Comparison of ENCODE assay signal across 9 mouse cellular contexts in genomic region chr5:122050017-122050831, GRCm38 (mm10). TPM values are rescaled to one million over a fixed set of nuclear protein-coding genes. Genes with fewer than 3 reads are reported as not detected.
A peak's percentile ranks its signal among the peaks of the same experiment; 100 is the strongest.
DNase-seq lines count a peak whose midpoint lies in the region; ATAC-seq lines count a peak whose summit lies in the region.
"Had no signal": no experiment of that assay in that cellular context is flagged by ENCODE, and none has a peak within 500 bp of the region (broad histone marks: within the 10 kb centered on the region; RNA-seq: fewer than 3 reads in every experiment).

Cux2 (minus strand) TSS chr5:122050102.

- H3K4me2 ChIP-seq in intestine, embryonic 15.5 days (replicated peaks): peak within 1 kb of the TSS; percentile 86

- H3K36me3 ChIP-seq in intestine, embryonic 15.5 days: no peaks in the 10 kb centered on the region

- peak; percentile 83 for DNase-seq in adrenal gland, postnatal 10 days
- peak; percentile 82 for DNase-seq in embryo, embryonic 10 days (ENCODE audit: low spot score)
- peak; percentile 46 for DNase-seq in gastrocnemius, postnatal 25 days
- DNase-seq in left cerebral cortex, postnatal 25 days (ENCODE audit: low spot score in 2 of 2): peak; percentile 66 to 78
- DNase-seq in right cerebral cortex, postnatal 10 days (ENCODE audit: low spot score in 2 of 2): peak; percentile 83 to 84
- no peak for DNase-seq in c-Kit-positive CD71-positive TER-119-positive erythroid progenitor cells, embryonic 14.5 days (ENCODE audit: low spot score)

- under 1% methylated on average over 90 of the region's 90 CpGs for WGBS in intestine, embryonic 15.5 days

- peaks cover 31% of the 10 kb centered on the region for H3K4me1 ChIP-seq in intestine, embryonic 15.5 days (replicated peaks)

- peak within 1 kb of the TSS; percentile 79 for H3K27ac ChIP-seq in intestine, embryonic 15.5 days
- H3K27ac ChIP-seq: macrophage had no signal

- peak within 1 kb of the TSS; percentile 67 for H3K9ac ChIP-seq in intestine, embryonic 15.5 days

- peak; percentile 91 for ATAC-seq in intestine, embryonic 15.5 days
- ATAC-seq in megakaryocyte progenitor cell, adult 5-6 weeks (replicated peaks; ENCODE audit: poor library complexity): peak; percentile 49

- intact Hi-C loops in left cerebral cortex, postnatal 25 days (cut with DNase I): loop anchor here (2.0 kb wide), 1 partner anchor 39 kb away; no protein-coding TSS in a partner anchor

- H3K27me3 ChIP-seq in intestine, embryonic 15.5 days (replicated peaks): peaks cover 28% of the 10 kb centered on the region

- H3K9me3 ChIP-seq in intestine, embryonic 15.5 days: no peaks in the 10 kb centered on the region

- H3K4me3 ChIP-seq in intestine, embryonic 15.5 days (replicated peaks): peak within 1 kb of the TSS; percentile 86

RNA-seq across cellular contexts. Expression of gene Cux2, which starts in this region (rescaled TPM):
- 10 to 100 TPM; 23.5 to 25.1 TPM for total RNA-seq in adrenal gland, postnatal 10 days (2021)
- 1 to 10 TPM; 1.8 to 6.9 TPM for total RNA-seq in gastrocnemius, postnatal 25 days (2021)
- polyA plus RNA-seq in intestine, embryonic 15.5 days (2015; fragmentation: Nextera tagmentation; extraction: Ambion mirVana): 6.9 and 7.1 TPM in 2 replicates
- 100 to 1,000 TPM; 196 to 205 TPM for total RNA-seq in left cerebral cortex, postnatal 25 days (2021)
- total RNA-seq in megakaryocyte progenitor cell, adult 5-6 weeks (2015): 0.07 and 0.76 TPM in 2 replicates
- total RNA-seq in megakaryocyte progenitor cell, adult 5-6 weeks (2017): 1.1 TPM in 1 of 2 replicates, not detected in the other
- polyA plus RNA-seq: macrophage had no signal

Comparison
In these comparisons a context has a peak if more than half of its experiments do, and no peak if none do; other contexts are left out.
1. RNA of gene Cux2 (total RNA-seq): 196 to 205 TPM in left cerebral cortex, postnatal 25 days; 23.5 to 25.1 TPM in adrenal gland, postnatal 10 days, 1.8 to 6.9 TPM in gastrocnemius, postnatal 25 days and 0.07 to 1.1 TPM in megakaryocyte progenitor cell, adult 5-6 weeks; every median in the first group is over 4 times any median in the second.